Mouse (Mus musculus): Measurements from ENCODE around the gene Spen. TPM values are rescaled to one million over a fixed set of nuclear protein-coding genes. Genes with fewer than 3 reads are reported as not detected.
A peak's percentile ranks its signal among the peaks of the same experiment; 100 is the strongest.

Spen gene
- polyA plus RNA-seq, 1 experiment: 27.1 TPM

GRCm38 (mm10) chr4:141537706-141538407, 540 bp downstream of the Spen start:
- DNase-seq: no peak
- Histone ChIP-seq H3K4me3 (replicated peaks; ENCODE audit: extremely low read depth, low read depth, low read length) (peak overlapping the region; percentile 89), H3K4me1 (ENCODE audit: control insufficient read depth, insufficient read depth, low read length) (peaks cover 11% of the 10 kb centered on the region)
- WGBS: under 1% methylated on average over 100 of the region's 101 CpGs
- no peak for TF ChIP-seq POLR2A (IDR thresholded peaks at IDR 0.05; ENCODE audit: borderline replicate concordance, extremely low read depth, low read depth, low read length)
- no peak for TF ChIP-seq CTCF (IDR thresholded peaks at IDR 0.05; ENCODE audit: insufficient read depth, low read length)

- WGBS: under 1% methylated on average over 14 of the region's 14 CpGs
- no peak for TF ChIP-seq CTCF (IDR thresholded peaks at IDR 0.05; ENCODE audit: insufficient read depth, low read length)
- TF ChIP-seq POLR2A (IDR thresholded peaks at IDR 0.05; ENCODE audit: borderline replicate concordance, extremely low read depth, low read depth, low read length): no peak
- Histone ChIP-seq H3K4me1 (ENCODE audit: control insufficient read depth, insufficient read depth, low read length) (peaks cover 11% of the 10 kb centered on the region), H3K4me3 (replicated peaks; ENCODE audit: extremely low read depth, low read depth, low read length) (peak overlapping the region; percentile 89)
- DNase-seq: no peak
These were observed 1.2 kb downstream of the Spen start for GRCm38 (mm10) chr4:141537226-141537610.

GRCm38 (mm10) chr4:141536291-141537225, 1.8 kb downstream of the Spen start:
- Histone ChIP-seq H3K4me1 (ENCODE audit: control insufficient read depth, insufficient read depth, low read length) (peaks cover 11% of the 10 kb centered on the region), H3K4me3 (replicated peaks; ENCODE audit: extremely low read depth, low read depth, low read length) (peak overlapping the region; percentile 89)
- WGBS: under 1% methylated on average over 61 of the region's 61 CpGs
- DNase-seq: peak; percentile 59
- TF ChIP-seq CTCF (IDR thresholded peaks at IDR 0.05; ENCODE audit: insufficient read depth, low read length): no peak

GRCm38 (mm10) chr4:141534947-141535680, 3.3 kb downstream of the Spen start:
- H3K4me3 ChIP-seq (replicated peaks; ENCODE audit: extremely low read depth, low read depth, low read length): peak overlapping the region; percentile 36
- 27% methylated on average over 10 of the region's 11 CpGs for WGBS
- TF ChIP-seq POLR2A (IDR thresholded peaks at IDR 0.05; ENCODE audit: borderline replicate concordance, extremely low read depth, low read depth, low read length): no peak
- TF ChIP-seq CTCF (IDR thresholded peaks at IDR 0.05; ENCODE audit: insufficient read depth, low read length): peak; percentile 36
- DNase-seq: peak; percentile 37
- peaks cover 11% of the 10 kb centered on the region for H3K4me1 ChIP-seq (ENCODE audit: control insufficient read depth, insufficient read depth, low read length)

GRCm38 (mm10) chr4:141530979-141531378, 7.4 kb downstream of the Spen start:
- 73% methylated on average over 15 of the region's 15 CpGs for WGBS
- peaks cover 8% of the 10 kb centered on the region for H3K4me1 ChIP-seq (ENCODE audit: control insufficient read depth, insufficient read depth, low read length)
- DNase-seq: no peak
- TF ChIP-seq CTCF (IDR thresholded peaks at IDR 0.05; ENCODE audit: insufficient read depth, low read length): no peak
- no peak for TF ChIP-seq POLR2A (IDR thresholded peaks at IDR 0.05; ENCODE audit: borderline replicate concordance, extremely low read depth, low read depth, low read length)
- H3K4me3 ChIP-seq (replicated peaks; ENCODE audit: extremely low read depth, low read depth, low read length): no peak overlapping the region

- 87% methylated on average over 11 of the region's 11 CpGs for WGBS
- no peak for DNase-seq
- TF ChIP-seq CTCF (IDR thresholded peaks at IDR 0.05; ENCODE audit: insufficient read depth, low read length) (no peak), POLR2A (IDR thresholded peaks at IDR 0.05; ENCODE audit: borderline replicate concordance, extremely low read depth, low read depth, low read length) (no peak)
- Histone ChIP-seq H3K4me3 (replicated peaks; ENCODE audit: extremely low read depth, low read depth, low read length) (no peak overlapping the region), H3K4me1 (ENCODE audit: control insufficient read depth, insufficient read depth, low read length) (peaks cover 6% of the 10 kb centered on the region)
These were observed 9.5 kb downstream of the Spen start for GRCm38 (mm10) chr4:141528938-141529337.

- TF ChIP-seq CTCF (IDR thresholded peaks at IDR 0.05; ENCODE audit: insufficient read depth, low read length) (no peak), POLR2A (IDR thresholded peaks at IDR 0.05; ENCODE audit: borderline replicate concordance, extremely low read depth, low read depth, low read length) (no peak)
- peaks cover 12% of the 10 kb centered on the region for H3K4me1 ChIP-seq (ENCODE audit: control insufficient read depth, insufficient read depth, low read length)
- DNase-seq: no peak
- H3K4me3 ChIP-seq (replicated peaks; ENCODE audit: extremely low read depth, low read depth, low read length): no peak overlapping the region
- WGBS: 57% methylated on average over 7 of the region's 7 CpGs
These were observed 11.3 kb downstream of the Spen start for GRCm38 (mm10) chr4:141526936-141527650.

- 62% methylated on average over 2 of the region's 2 CpGs for WGBS
- DNase-seq: no peak
- TF ChIP-seq POLR2A (IDR thresholded peaks at IDR 0.05; ENCODE audit: borderline replicate concordance, extremely low read depth, low read depth, low read length) (no peak), CTCF (IDR thresholded peaks at IDR 0.05; ENCODE audit: insufficient read depth, low read length) (no peak)
- peaks cover 12% of the 10 kb centered on the region for H3K4me1 ChIP-seq (ENCODE audit: control insufficient read depth, insufficient read depth, low read length)
- no peak overlapping the region for H3K4me3 ChIP-seq (replicated peaks; ENCODE audit: extremely low read depth, low read depth, low read length)
These were observed 12.5 kb downstream of the Spen start for GRCm38 (mm10) chr4:141525940-141526339.

GRCm38 (mm10) chr4:141524658-141525057, 13.7 kb downstream of the Spen start:
- TF ChIP-seq CTCF (IDR thresholded peaks at IDR 0.05; ENCODE audit: insufficient read depth, low read length) (no peak), POLR2A (IDR thresholded peaks at IDR 0.05; ENCODE audit: borderline replicate concordance, extremely low read depth, low read depth, low read length) (no peak)
- 22% methylated on average over 6 of the region's 6 CpGs for WGBS
- H3K4me1 ChIP-seq (ENCODE audit: control insufficient read depth, insufficient read depth, low read length): peaks cover 12% of the 10 kb centered on the region
- DNase-seq: no peak
- H3K4me3 ChIP-seq (replicated peaks; ENCODE audit: extremely low read depth, low read depth, low read length): no peak overlapping the region

All from lung, adult 2 months (tissue).